Mouse (Mus musculus): ENCODE measurements around the gene Fitm2.

The Fitm2 gene

GRCm38 (mm10) chr2:163420366-163420886 lies 52.0 kb downstream of the Fitm2 start:
- peak in 1 of 2 experiments; percentile 26 for DNase-seq

- DNase-seq, result peak; percentile 99 to 100
Measured at GRCm38 (mm10) chr2:163419346-163420045, 52.9 kb downstream of the Fitm2 start.

- DNase-seq, result no peak
Measured at GRCm38 (mm10) chr2:163418841-163419345, 53.5 kb downstream of the Fitm2 start.

- no peak for DNase-seq
Measured at GRCm38 (mm10) chr2:163417830-163418229, 54.6 kb downstream of the Fitm2 start.

- DNase-seq, result no peak
Measured at GRCm38 (mm10) chr2:163417026-163417425, 55.4 kb downstream of the Fitm2 start.
